Mouse (Mus musculus): ENCODE results near the gene Pitpnc1. TPM values are rescaled to one million over a fixed set of nuclear protein-coding genes. Genes with fewer than 3 reads are reported as not detected.
A peak's percentile ranks its signal among the peaks of the same experiment; 100 is the strongest.

The Pitpnc1 gene
- polyA plus RNA-seq, 1 experiment from 2014 or later: 9.7 TPM

- peaks cover 90% of the 10 kb centered on the region for H3K4me1 ChIP-seq
- H3K9me3 ChIP-seq (replicated peaks): no peaks in the 10 kb centered on the region
- H3K36me3 ChIP-seq: peaks cover 14% of the 10 kb centered on the region
- ATAC-seq: peak; percentile 82
- WGBS (ENCODE audit: insufficient replicate concordance): 37% methylated on average over 17 of the region's 17 CpGs
- H3K4me2 ChIP-seq: peak overlapping the region; percentile 67
- H3K9ac ChIP-seq: peak overlapping the region; percentile 62
- H3K4me3 ChIP-seq: peak overlapping the region; percentile 33
- peak overlapping the region; percentile 92 for H3K27ac ChIP-seq
- no peaks in the 10 kb centered on the region for H3K27me3 ChIP-seq (replicated peaks)
Measured at GRCm38 (mm10) chr11:107449169-107449910, 21.2 kb downstream of the Pitpnc1 start.

- Histone ChIP-seq H3K4me1 (peaks cover 86% of the 10 kb centered on the region), H3K9ac (peak overlapping the region; percentile 52), H3K4me3 (0 out of 2 replicates have a peak overlapping the region, but pooled peaks have one; percentile 3)
Measured at GRCm38 (mm10) chr11:107447915-107448314, 22.6 kb downstream of the Pitpnc1 start.

GRCm38 (mm10) chr11:107447349-107447748 is 23.1 kb downstream of the Pitpnc1 start:
- 29% methylated on average over 5 of the region's 5 CpGs for WGBS (ENCODE audit: insufficient replicate concordance)
- no peaks in the 10 kb centered on the region for H3K36me3 ChIP-seq
- no peaks in the 10 kb centered on the region for H3K9me3 ChIP-seq (replicated peaks)
- peak overlapping the region; percentile 67 for H3K4me2 ChIP-seq
- H3K9ac ChIP-seq: peak overlapping the region; percentile 58
- peak overlapping the region; percentile 85 for H3K27ac ChIP-seq
- peak overlapping the region; percentile 25; the same call in 1 of the 2 replicates for H3K4me3 ChIP-seq
- no peaks in the 10 kb centered on the region for H3K27me3 ChIP-seq (replicated peaks)
- ATAC-seq: peak; percentile 84
- H3K4me1 ChIP-seq: peaks cover 84% of the 10 kb centered on the region

More at GRCm38 (mm10) chr11:107447915-107448314, 22.6 kb downstream of the Pitpnc1 start:
- Histone ChIP-seq H3K36me3 (no peaks in the 10 kb centered on the region), H3K27me3 (replicated peaks) (no peaks in the 10 kb centered on the region), H3K27ac (peak overlapping the region; percentile 85), H3K4me2 (peak overlapping the region; percentile 67), H3K9me3 (replicated peaks) (no peaks in the 10 kb centered on the region)
- 74% methylated on average over 9 of the region's 9 CpGs for WGBS (ENCODE audit: insufficient replicate concordance)
- no peak for ATAC-seq

- peak overlapping the region; percentile 67 for H3K4me2 ChIP-seq
- peak overlapping the region; percentile 85 for H3K27ac ChIP-seq
- H3K36me3 ChIP-seq: no peaks in the 10 kb centered on the region
- WGBS (ENCODE audit: insufficient replicate concordance): 50% methylated on average over 6 of the region's 6 CpGs
- no peaks in the 10 kb centered on the region for H3K9me3 ChIP-seq (replicated peaks)
- no peak overlapping the region for H3K4me3 ChIP-seq
- no peak for ATAC-seq
- H3K9ac ChIP-seq: peak overlapping the region; percentile 58
- peaks cover 83% of the 10 kb centered on the region for H3K4me1 ChIP-seq
- H3K27me3 ChIP-seq (replicated peaks): no peaks in the 10 kb centered on the region
Measured at GRCm38 (mm10) chr11:107446650-107447049, 23.8 kb downstream of the Pitpnc1 start.

- ATAC-seq: no peak
Measured at GRCm38 (mm10) chr11:107445683-107446082, 24.8 kb downstream of the Pitpnc1 start.

GRCm38 (mm10) chr11:107443121-107444095 is 27.1 kb downstream of the Pitpnc1 start:
- ATAC-seq: no peak
- Histone ChIP-seq H3K4me3 (no peak overlapping the region), H3K9me3 (replicated peaks) (0 out of 2 replicates have a peak, but pooled peaks cover 1% of the 10 kb centered on the region), H3K9ac (no peak overlapping the region), H3K4me1 (peaks cover 67% of the 10 kb centered on the region), H3K27ac (0 out of 2 replicates have a peak overlapping the region, but pooled peaks have one; percentile 7), H3K4me2 (no peak overlapping the region), H3K36me3 (no peaks in the 10 kb centered on the region), H3K27me3 (replicated peaks) (no peaks in the 10 kb centered on the region)
- 76% methylated on average over 12 of the region's 12 CpGs for WGBS (ENCODE audit: insufficient replicate concordance)

More at GRCm38 (mm10) chr11:107445683-107446082, 24.8 kb downstream of the Pitpnc1 start:
- no peak overlapping the region for H3K4me2 ChIP-seq
- no peaks in the 10 kb centered on the region for H3K36me3 ChIP-seq
- WGBS (ENCODE audit: insufficient replicate concordance): 80% methylated on average over 3 of the region's 3 CpGs
- peaks cover 74% of the 10 kb centered on the region for H3K4me1 ChIP-seq
- no peak overlapping the region for H3K9ac ChIP-seq
- H3K9me3 ChIP-seq (replicated peaks): no peaks in the 10 kb centered on the region
- no peaks in the 10 kb centered on the region for H3K27me3 ChIP-seq (replicated peaks)
- no peak overlapping the region for H3K27ac ChIP-seq
- H3K4me3 ChIP-seq: no peak overlapping the region

- Histone ChIP-seq H3K4me2 (no peak overlapping the region), H3K27me3 (replicated peaks) (no peaks in the 10 kb centered on the region), H3K9me3 (replicated peaks) (0 out of 2 replicates have a peak, but pooled peaks cover 4% of the 10 kb centered on the region), H3K36me3 (no peaks in the 10 kb centered on the region), H3K9ac (no peak overlapping the region), H3K4me3 (no peak overlapping the region), H3K27ac (no peak overlapping the region), H3K4me1 (peaks cover 46% of the 10 kb centered on the region)
- WGBS (ENCODE audit: insufficient replicate concordance): 57% methylated on average over 3 of the region's 3 CpGs
- no peak for ATAC-seq
Measured at GRCm38 (mm10) chr11:107441050-107441449, 29.4 kb downstream of the Pitpnc1 start.

- Histone ChIP-seq H3K27ac (no peak overlapping the region), H3K4me3 (no peak overlapping the region), H3K36me3 (no peaks in the 10 kb centered on the region), H3K4me2 (no peak overlapping the region), H3K4me1 (peaks cover 27% of the 10 kb centered on the region), H3K27me3 (replicated peaks) (no peaks in the 10 kb centered on the region), H3K9ac (no peak overlapping the region), H3K9me3 (replicated peaks) (0 out of 2 replicates have a peak, but pooled peaks cover 4% of the 10 kb centered on the region)
- ATAC-seq: no peak
- WGBS (ENCODE audit: insufficient replicate concordance): 79% methylated on average over 3 of the region's 3 CpGs
Measured at GRCm38 (mm10) chr11:107438140-107438539, 32.4 kb downstream of the Pitpnc1 start.

GRCm38 (mm10) chr11:107437723-107438122 is 32.8 kb downstream of the Pitpnc1 start:
- Histone ChIP-seq H3K27ac (no peak overlapping the region), H3K27me3 (replicated peaks) (no peaks in the 10 kb centered on the region), H3K4me3 (no peak overlapping the region), H3K9me3 (replicated peaks) (0 out of 2 replicates have a peak, but pooled peaks cover 4% of the 10 kb centered on the region), H3K4me1 (peaks cover 31% of the 10 kb centered on the region), H3K4me2 (no peak overlapping the region), H3K36me3 (no peaks in the 10 kb centered on the region), H3K9ac (no peak overlapping the region)
- no peak for ATAC-seq
- 83% methylated on average over 4 of the region's 4 CpGs for WGBS (ENCODE audit: insufficient replicate concordance)

GRCm38 (mm10) chr11:107435776-107436449 is 34.6 kb downstream of the Pitpnc1 start:
- no peak overlapping the region for H3K4me3 ChIP-seq
- H3K4me2 ChIP-seq: no peak overlapping the region
- H3K9me3 ChIP-seq (replicated peaks): 0 out of 2 replicates have a peak, but pooled peaks cover 4% of the 10 kb centered on the region
- ATAC-seq: no peak
- WGBS (ENCODE audit: insufficient replicate concordance): 81% methylated on average over 6 of the region's 6 CpGs
- no peak overlapping the region for H3K27ac ChIP-seq
- no peaks in the 10 kb centered on the region for H3K27me3 ChIP-seq (replicated peaks)
- peaks cover 1% of the 10 kb centered on the region; the same call in 1 of the 2 replicates for H3K36me3 ChIP-seq
- no peak overlapping the region for H3K9ac ChIP-seq
- H3K4me1 ChIP-seq: peaks cover 40% of the 10 kb centered on the region
